Mouse (Mus musculus) midbrain, embryonic 14.5 days (tissue): ENCODE results near the gene En2. TPM values are rescaled to one million over a fixed set of nuclear protein-coding genes. Genes with fewer than 3 reads are reported as not detected.

Source experiments
- ATAC-seq: fragments of 200-750 bp; cut with Nextera tagmentation; 2 replicates; pipeline ENCODE4 v1.8.0; 2017; ENCODE audit warnings: moderate number of reproducible peaks, moderate library complexity; ENCODE audit not compliant: low FRiP score, low TSS enrichment
- DNase-seq: peaks from one replicate; pipeline ENCODE4 v3.0.0-alpha.2; 2015
- H3K27ac ChIP-seq: fragments of 300-500 bp; sonication (generic); replicated peaks from 2 replicates; pipeline ENCODE4 v1.5.1; 2014; ENCODE audit warnings: mild to moderate bottlenecking, low read depth, low read length, moderate library complexity
- H3K27me3 ChIP-seq: fragments of 300-500 bp; sonication (generic); 2 replicates; pipeline ENCODE4 v1.6.1; 2014; ENCODE audit warnings: low read length, control low read depth, mixed read lengths; ENCODE audit not compliant: control insufficient read depth, insufficient read depth
- H3K36me3 ChIP-seq: fragments of 300-500 bp; sonication (generic); 2 replicates; pipeline ENCODE4 v1.6.1; 2014; ENCODE audit warnings: low read length, control low read depth; ENCODE audit not compliant: control insufficient read depth, insufficient read depth
- H3K4me1 ChIP-seq: fragments of 300-500 bp; sonication (generic); 2 replicates; pipeline ENCODE4 v1.6.1; 2014; ENCODE audit warnings: mild to moderate bottlenecking, antibody characterized with exemption, low read length, control low read depth; ENCODE audit not compliant: control insufficient read depth, insufficient read depth
- H3K4me2 ChIP-seq: fragments of 300-500 bp; sonication (generic); 2 replicates; pipeline ENCODE4 v1.6.1; 2014; ENCODE audit warnings: mild to moderate bottlenecking, low read length, moderate library complexity
- H3K4me3 ChIP-seq: fragments of 300-500 bp; sonication (generic); replicated peaks from 2 replicates; pipeline ENCODE4 v1.5.1; 2014; ENCODE audit warnings: low read depth, low read length
- H3K9ac ChIP-seq: fragments of 300-500 bp; sonication (generic); replicated peaks from 2 replicates; pipeline ENCODE4 v1.6.1; 2014; ENCODE audit warnings: mild to moderate bottlenecking, low read length, moderate library complexity
- H3K9me3 ChIP-seq: fragments of 300-500 bp; sonication (generic); 2 replicates; pipeline ENCODE4 v1.6.1; 2016; ENCODE audit warnings: low read length, control low read depth, mixed read lengths; ENCODE audit not compliant: control insufficient read depth
- WGBS: fragments of 180-500 bp; shearing (Covaris S2); extraction: QIAGEN DNeasy Blood & Tissue Kit; methylation state at CpG from one replicate; pipeline ENCODE4 v1.1.7; 2014; 5-methylcytosine and 5-hydroxymethylcytosine counted together
- polyA plus RNA-seq: library from polyadenylated mRNA; unstranded; fragments of >200 nt; fragmentation: Nextera tagmentation; extraction: Ambion mirVana; gene quantifications from 2 replicates; pipeline ENCODE4 v1.2.1, GENCODE M21; 2014

Gene En2
- polyA plus RNA-seq, 1 experiment from 2014 or later, result 3.8 TPM

DNA sequence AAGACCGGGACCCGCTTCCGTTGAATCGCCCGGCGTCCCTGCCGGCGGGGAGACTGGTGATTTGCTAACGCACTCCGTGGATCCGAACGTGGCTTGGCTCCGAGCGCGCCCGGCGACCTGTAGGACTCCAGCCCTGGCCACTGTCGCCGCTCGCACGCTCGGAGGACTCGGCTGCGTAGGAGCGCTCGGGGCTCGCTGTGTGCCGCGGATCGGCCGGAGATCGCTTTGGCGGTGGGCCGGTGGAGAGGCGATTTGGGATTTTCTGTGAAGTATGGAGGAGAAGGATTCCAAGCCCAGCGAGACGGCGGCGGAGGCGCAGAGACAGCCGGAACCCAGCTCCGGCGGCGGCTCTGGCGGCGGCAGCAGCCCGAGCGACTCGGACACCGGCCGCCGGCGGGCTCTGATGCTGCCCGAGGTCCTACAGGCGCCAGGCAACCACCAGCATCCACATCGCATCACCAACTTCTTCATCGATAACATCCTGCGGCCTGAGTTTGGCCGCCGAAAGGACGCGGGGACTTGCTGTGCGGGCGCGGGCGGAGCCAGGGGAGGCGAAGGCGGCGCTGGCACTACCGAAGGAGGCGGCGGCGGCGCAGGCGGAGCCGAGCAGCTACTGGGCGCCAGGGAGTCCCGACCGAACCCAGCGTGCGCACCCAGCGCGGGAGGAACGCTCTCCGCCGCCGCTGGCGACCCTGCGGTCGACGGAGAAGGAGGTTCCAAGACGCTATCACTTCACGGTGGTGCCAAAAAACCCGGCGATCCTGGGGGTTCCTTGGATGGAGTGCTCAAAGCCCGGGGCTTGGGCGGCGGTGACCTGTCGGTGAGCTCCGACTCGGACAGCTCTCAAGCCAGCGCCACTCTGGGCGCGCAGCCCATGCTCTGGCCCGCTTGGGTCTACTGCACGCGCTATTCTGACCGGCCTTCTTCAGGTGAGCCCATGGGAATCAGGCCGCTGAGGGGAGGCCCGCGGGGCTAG lies 1.1 kb downstream of the En2 start:
- ATAC-seq (no peak), DNase-seq (peak; percentile 70)
- peak overlapping the region; percentile 73 for H3K4me3 ChIP-seq
- WGBS, result under 1% methylated on average over 108 of the region's 111 CpGs
- peaks cover 20% of the 10 kb centered on the region for H3K27me3 ChIP-seq
- peak overlapping the region; percentile 79 for H3K4me2 ChIP-seq
- H3K27ac ChIP-seq, result peak overlapping the region; percentile 96
- H3K4me1 ChIP-seq, result peaks cover 16% of the 10 kb centered on the region
- H3K36me3 ChIP-seq, result peaks cover 11% of the 10 kb centered on the region
- peak overlapping the region; percentile 94 for H3K9ac ChIP-seq
- no peaks in the 10 kb centered on the region for H3K9me3 ChIP-seq

GRCm38 (mm10) chr5:28167611-28168252 lies 2.2 kb downstream of the En2 start:
- no peak for ATAC-seq
- H3K4me1 ChIP-seq, result peaks cover 12% of the 10 kb centered on the region; the same call in 1 of the 2 replicates
- H3K27me3 ChIP-seq, result peaks cover 25% of the 10 kb centered on the region
- peak overlapping the region; percentile 73 for H3K4me3 ChIP-seq
- H3K9me3 ChIP-seq, result no peaks in the 10 kb centered on the region
- WGBS, result 0% methylated on average over 29 of the region's 29 CpGs
- H3K9ac ChIP-seq, result peak overlapping the region; percentile 94
- H3K36me3 ChIP-seq, result peaks cover 17% of the 10 kb centered on the region
- H3K27ac ChIP-seq, result peak overlapping the region; percentile 96
- DNase-seq, result peak; percentile 75
- peak overlapping the region; percentile 79 for H3K4me2 ChIP-seq

GRCm38 (mm10) chr5:28168253-28169165 lies 3.0 kb downstream of the En2 start:
- Histone ChIP-seq H3K4me2 (peak overlapping the region; percentile 79), H3K4me1 (peaks cover 16% of the 10 kb centered on the region), H3K9me3 (no peaks in the 10 kb centered on the region), H3K27me3 (peaks cover 33% of the 10 kb centered on the region), H3K36me3 (peaks cover 21% of the 10 kb centered on the region), H3K27ac (peak overlapping the region; percentile 96), H3K4me3 (peak overlapping the region; percentile 73), H3K9ac (peak overlapping the region; percentile 94)
- DNase-seq, result peak; percentile 64
- WGBS, result under 1% methylated on average over 36 of the region's 36 CpGs
- no peak for ATAC-seq

- WGBS, result 8% methylated on average over 5 of the region's 5 CpGs
- DNase-seq, result peak; percentile 37
- peak overlapping the region; percentile 79 for H3K4me2 ChIP-seq
- H3K4me1 ChIP-seq, result peaks cover 18% of the 10 kb centered on the region
- peak overlapping the region; percentile 73 for H3K4me3 ChIP-seq
- H3K9ac ChIP-seq, result peak overlapping the region; percentile 94
- no peak for ATAC-seq
- H3K27ac ChIP-seq, result peak overlapping the region; percentile 96
- peaks cover 33% of the 10 kb centered on the region for H3K27me3 ChIP-seq
- peaks cover 21% of the 10 kb centered on the region for H3K36me3 ChIP-seq
- no peaks in the 10 kb centered on the region for H3K9me3 ChIP-seq
Observed at GRCm38 (mm10) chr5:28169166-28169801, 3.8 kb downstream of the En2 start.

DNA sequence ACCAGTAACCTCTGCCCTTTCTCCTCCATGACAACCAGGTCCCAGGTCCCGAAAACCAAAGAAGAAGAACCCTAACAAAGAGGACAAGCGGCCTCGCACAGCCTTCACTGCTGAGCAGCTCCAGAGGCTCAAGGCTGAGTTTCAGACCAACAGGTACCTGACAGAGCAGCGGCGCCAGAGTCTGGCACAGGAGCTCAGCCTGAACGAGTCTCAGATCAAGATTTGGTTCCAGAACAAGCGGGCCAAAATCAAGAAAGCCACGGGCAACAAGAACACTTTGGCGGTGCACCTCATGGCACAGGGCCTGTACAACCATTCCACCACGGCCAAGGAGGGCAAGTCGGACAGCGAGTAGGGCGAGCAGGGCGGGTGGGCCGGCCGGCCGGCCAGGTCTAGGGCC lies 4.6 kb downstream of the En2 start:
- Histone ChIP-seq H3K36me3 (peaks cover 21% of the 10 kb centered on the region), H3K27ac (peak overlapping the region; percentile 96), H3K9me3 (no peaks in the 10 kb centered on the region), H3K9ac (peak overlapping the region; percentile 94), H3K27me3 (peaks cover 37% of the 10 kb centered on the region), H3K4me2 (peak overlapping the region; percentile 79), H3K4me3 (peak overlapping the region; percentile 73), H3K4me1 (peaks cover 21% of the 10 kb centered on the region)
- DNase-seq (peak; percentile 66), ATAC-seq (no peak)
- WGBS, result 8% methylated on average over 17 of the region's 17 CpGs

GRCm38 (mm10) chr5:28170892-28171291 lies 5.4 kb downstream of the En2 start:
- DNase-seq (peak; percentile 60), ATAC-seq (no peak)
- 3% methylated on average over 19 of the region's 19 CpGs for WGBS
- Histone ChIP-seq H3K9ac (peak overlapping the region; percentile 59), H3K4me1 (peaks cover 26% of the 10 kb centered on the region), H3K9me3 (no peaks in the 10 kb centered on the region), H3K27me3 (peaks cover 42% of the 10 kb centered on the region), H3K36me3 (peaks cover 21% of the 10 kb centered on the region), H3K27ac (peak overlapping the region; percentile 71), H3K4me2 (peak overlapping the region; percentile 79), H3K4me3 (peak overlapping the region; percentile 40)

DNA sequence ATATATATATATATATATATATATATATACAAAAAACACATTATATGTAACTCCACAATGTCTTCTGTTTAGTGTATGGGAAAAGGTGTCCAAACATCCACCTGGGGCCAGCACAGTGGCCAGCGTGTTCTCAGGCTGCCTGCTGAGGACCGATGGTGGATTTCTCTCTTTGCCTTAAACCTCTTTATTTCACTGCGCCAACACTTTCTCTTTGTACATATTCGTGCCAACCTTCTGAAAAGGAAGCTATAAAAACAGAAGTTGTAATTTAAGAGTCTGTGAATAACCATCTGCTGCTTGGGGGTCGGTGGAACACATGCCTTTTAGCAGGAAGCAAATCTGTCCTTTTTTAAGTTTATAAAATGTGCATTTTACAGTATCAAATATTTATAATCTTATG lies 6.2 kb downstream of the En2 start:
- no peaks in the 10 kb centered on the region for H3K9me3 ChIP-seq
- no peak for DNase-seq
- no peak overlapping the region for H3K27ac ChIP-seq
- H3K9ac ChIP-seq, result peak overlapping the region; percentile 21; the same call in 1 of the 2 replicates
- H3K4me2 ChIP-seq, result peak overlapping the region; percentile 79
- WGBS, result 24% methylated on average over 5 of the region's 5 CpGs
- ATAC-seq, result no peak
- H3K4me1 ChIP-seq, result peaks cover 26% of the 10 kb centered on the region
- H3K4me3 ChIP-seq, result peak overlapping the region; percentile 20
- H3K36me3 ChIP-seq, result peaks cover 21% of the 10 kb centered on the region
- peaks cover 42% of the 10 kb centered on the region for H3K27me3 ChIP-seq
